Mouse (Mus musculus) heart, postnatal 0 days (tissue): ENCODE measurements around the gene Iba57. TPM values are rescaled to one million over a fixed set of nuclear protein-coding genes. Genes with fewer than 3 reads are reported as not detected.

Source experiments
- ATAC-seq: fragments of 200-750 bp; cut with Nextera tagmentation; 2 replicates; pipeline ENCODE4 v1.8.0; 2017; ENCODE audit warnings: low read depth, moderate number of reproducible peaks, moderate library complexity; ENCODE audit not compliant: insufficient read depth
- DNase-seq: peaks from one replicate; pipeline ENCODE4 v3.0.0-alpha.2; 2016; ENCODE audit warnings: low spot score
- H3K27ac ChIP-seq: fragments of 300-500 bp; sonication (generic); 2 replicates; pipeline ENCODE4 v1.5.1; 2014; ENCODE audit warnings: low read depth, mild to moderate bottlenecking
- H3K27me3 ChIP-seq: fragments of 300-500 bp; sonication (generic); 2 replicates; pipeline ENCODE4 v1.6.1; 2014; ENCODE audit warnings: low read length, mixed read lengths; ENCODE audit not compliant: control insufficient read depth, insufficient read depth
- H3K36me3 ChIP-seq: fragments of 300-500 bp; sonication (generic); replicated peaks from 2 replicates; pipeline ENCODE4 v1.6.1; 2014; ENCODE audit warnings: low read length, mixed read lengths; ENCODE audit not compliant: control insufficient read depth, insufficient read depth
- H3K4me1 ChIP-seq: fragments of 300-500 bp; sonication (generic); 2 replicates; pipeline ENCODE4 v1.6.1; 2014; ENCODE audit warnings: antibody characterized with exemption; ENCODE audit not compliant: control insufficient read depth, insufficient read depth
- H3K4me2 ChIP-seq: fragments of 300-500 bp; sonication (generic); 2 replicates; pipeline ENCODE4 v1.6.1; 2014; ENCODE audit warnings: low read depth, mild to moderate bottlenecking, low read length, moderate library complexity
- H3K4me3 ChIP-seq: fragments of 300-500 bp; sonication (generic); 2 replicates; pipeline ENCODE4 v1.5.1; 2014; ENCODE audit warnings: low read depth, low read length
- H3K9ac ChIP-seq: fragments of 300-500 bp; sonication (generic); replicated peaks from 2 replicates; pipeline ENCODE4 v1.6.1; 2014; ENCODE audit warnings: low read depth, low read length, mixed read lengths
- H3K9me3 ChIP-seq: fragments of 300-500 bp; sonication (generic); replicated peaks from 2 replicates; pipeline ENCODE4 v1.6.1; 2016; ENCODE audit warnings: low read length; ENCODE audit not compliant: control insufficient read depth
- CTCF ChIP-seq: IDR thresholded peaks from 2 replicates; pipeline ENCODE4 v1.5.1; 2016; ENCODE audit warnings: antibody characterized with exemption, control low read depth, low read depth
- EP300 ChIP-seq: IDR thresholded peaks from 2 replicates; pipeline ENCODE4 v1.6.1; 2016; ENCODE audit warnings: antibody characterized with exemption, low read depth
- WGBS: fragments of 180-500 bp; shearing (Covaris S2); extraction: QIAGEN DNeasy Blood & Tissue Kit; methylation state at CpG from one replicate; pipeline ENCODE4 v1.1.7; 2014; 5-methylcytosine and 5-hydroxymethylcytosine counted together
- polyA plus RNA-seq: library from polyadenylated mRNA; unstranded; fragments of >200 nt; fragmentation: Nextera tagmentation; extraction: Ambion mirVana; gene quantifications from 2 replicates; pipeline ENCODE4 v1.2.1, GENCODE M21; 2015
- total RNA-seq: library from RNA; depleted of rRNA; stranded (reverse); fragments of >200 nt; gene quantifications from 2 replicates; pipeline ENCODE4 v1.2.3, GENCODE M21; 2014; ENCODE audit warnings: low replicate concordance

Gene Iba57
- total and polyA plus RNA-seq, 2 experiments from 2014 or later, result 10.2 to 11.0 TPM

- ATAC-seq (no peak; the same call in 1 of the 2 replicates), DNase-seq (peak; percentile 28)
- Histone ChIP-seq H3K4me1 (peaks cover 21% of the 10 kb centered on the region), H3K27me3 (no peaks in the 10 kb centered on the region), H3K9ac (0 out of 2 replicates have a peak overlapping the region, but pooled peaks have one; percentile 59), H3K36me3 (peaks cover 11% of the 10 kb centered on the region), H3K9me3 (no peaks in the 10 kb centered on the region), H3K27ac (peak overlapping the region; percentile 100), H3K4me3 (peak overlapping the region; percentile 69), H3K4me2 (peak overlapping the region; percentile 55)
- WGBS, result 48% methylated on average over 9 of the region's 9 CpGs
- TF ChIP-seq CTCF (no peak), EP300 (no peak)
Measured at GRCm38 (mm10) chr11:59162443-59163254, 890 bp downstream of the Iba57 start.

- Histone ChIP-seq H3K27ac (peak overlapping the region; percentile 65), H3K9ac (no peak overlapping the region), H3K9me3 (no peaks in the 10 kb centered on the region), H3K36me3 (peaks cover 17% of the 10 kb centered on the region), H3K4me3 (no peak overlapping the region), H3K27me3 (no peaks in the 10 kb centered on the region), H3K4me2 (no peak overlapping the region), H3K4me1 (peaks cover 21% of the 10 kb centered on the region)
- ATAC-seq (no peak), DNase-seq (peak; percentile 66)
- TF ChIP-seq EP300 (0 out of 2 replicates have a peak, but pooled peaks have one; percentile 45), CTCF (peak; percentile 35)
- 29% methylated on average over 5 of the region's 5 CpGs for WGBS
Measured at GRCm38 (mm10) chr11:59161398-59161797, 2.1 kb downstream of the Iba57 start.

- Histone ChIP-seq H3K4me2 (no peak overlapping the region), H3K4me1 (peaks cover 19% of the 10 kb centered on the region), H3K9me3 (no peaks in the 10 kb centered on the region), H3K36me3 (peaks cover 24% of the 10 kb centered on the region), H3K27me3 (no peaks in the 10 kb centered on the region), H3K4me3 (no peak overlapping the region), H3K27ac (no peak overlapping the region), H3K9ac (no peak overlapping the region)
- 89% methylated on average over 4 of the region's 4 CpGs for WGBS
- ATAC-seq (no peak), DNase-seq (no peak)
- no peak for TF ChIP-seq EP300
- TF ChIP-seq CTCF, result no peak
Measured at GRCm38 (mm10) chr11:59159558-59159957, 4.0 kb downstream of the Iba57 start.

GRCm38 (mm10) chr11:59159099-59159498 lies 4.4 kb downstream of the Iba57 start:
- Histone ChIP-seq H3K27me3 (no peaks in the 10 kb centered on the region), H3K9me3 (no peaks in the 10 kb centered on the region), H3K4me3 (no peak overlapping the region), H3K9ac (no peak overlapping the region), H3K4me1 (peaks cover 14% of the 10 kb centered on the region), H3K27ac (no peak overlapping the region), H3K4me2 (no peak overlapping the region), H3K36me3 (peaks cover 24% of the 10 kb centered on the region)
- DNase-seq (no peak), ATAC-seq (no peak)
- no peak for TF ChIP-seq CTCF
- no peak for TF ChIP-seq EP300
- WGBS, result 87% methylated on average over 13 of the region's 13 CpGs

- no peak for ATAC-seq
- Histone ChIP-seq H3K27me3 (no peaks in the 10 kb centered on the region), H3K27ac (no peak overlapping the region), H3K4me2 (no peak overlapping the region), H3K4me1 (no peaks in the 10 kb centered on the region), H3K9ac (no peak overlapping the region), H3K4me3 (no peak overlapping the region), H3K36me3 (peaks cover 24% of the 10 kb centered on the region), H3K9me3 (no peaks in the 10 kb centered on the region)
- 92% methylated on average over 5 of the region's 5 CpGs for WGBS
- DNase-seq, result no peak
- TF ChIP-seq CTCF (no peak), EP300 (no peak)
Measured at GRCm38 (mm10) chr11:59155900-59156299, 7.6 kb downstream of the Iba57 start.

- Histone ChIP-seq H3K36me3 (peaks cover 20% of the 10 kb centered on the region), H3K4me2 (no peak overlapping the region), H3K9me3 (no peaks in the 10 kb centered on the region), H3K4me3 (no peak overlapping the region), H3K9ac (no peak overlapping the region; the same call in 1 of the 2 replicates), H3K27me3 (no peaks in the 10 kb centered on the region), H3K27ac (peak overlapping the region; percentile 71), H3K4me1 (no peaks in the 10 kb centered on the region)
- WGBS, result 43% methylated on average over 7 of the region's 7 CpGs
- TF ChIP-seq EP300 (no peak), CTCF (no peak)
- DNase-seq (peak; percentile 67), ATAC-seq (peak; percentile 72)
Measured at GRCm38 (mm10) chr11:59154220-59154619, 9.3 kb downstream of the Iba57 start.
